Mouse (Mus musculus) cortical plate, adult 2 months (tissue): Measurements from ENCODE around the gene Sox6.

Experiments used
- CTCF ChIP-seq: fragments of 200-500 bp; IDR thresholded peaks from 2 replicates; pipeline ENCODE4 v1.5.1; 2011; ENCODE audit warnings: mild to moderate bottlenecking, control low read depth, low read length; ENCODE audit not compliant: insufficient read depth; ENCODE audit errors: extremely low read depth
- POLR2A ChIP-seq: fragments of 200-500 bp; IDR thresholded peaks from 2 replicates; pipeline ENCODE4 v1.6.1; 2011; ENCODE audit warnings: mild to moderate bottlenecking, low read length, control low read depth; ENCODE audit not compliant: insufficient read depth; ENCODE audit errors: extremely low read depth

DNA sequence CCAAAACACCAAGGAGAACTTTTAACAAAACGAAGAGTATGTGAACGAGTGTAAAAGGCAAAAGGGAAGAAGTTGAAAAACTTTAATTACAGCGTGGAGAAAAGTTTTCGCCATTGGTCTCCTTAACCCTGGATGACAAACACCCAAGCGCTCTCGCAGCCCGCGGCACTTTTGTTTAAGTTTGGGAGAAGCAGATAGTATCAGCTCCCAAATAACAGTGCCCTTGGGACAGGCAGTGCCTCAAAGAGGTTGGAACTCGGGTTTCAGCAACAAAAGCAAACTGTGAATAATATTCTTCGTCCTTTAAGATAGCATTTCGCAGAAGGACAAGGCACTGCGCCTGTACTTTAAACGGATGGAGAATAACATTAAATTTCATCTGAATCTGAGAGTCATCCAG is 572 bp downstream of the Sox6 start:
- no peak for TF ChIP-seq CTCF
- no peak for TF ChIP-seq POLR2A
